19 mouse cellular contexts compared by ENCODE assay signal in genomic region chr1:189854646-189855045, GRCm38 (mm10).
DNase-seq lines count a peak whose midpoint lies in the region; ATAC-seq lines count a peak whose summit lies in the region.
"Had no signal": no experiment of that assay in that cellular context is flagged by ENCODE, and none has a peak within 500 bp of the region (broad histone marks: within the 10 kb centered on the region; RNA-seq: fewer than 3 reads in every experiment).

No protein-coding gene starts in this region.

- no peak overlapping the region for H3K9ac ChIP-seq in hindbrain, embryonic 14.5 days
- no peak overlapping the region; the same call in 1 of the 2 replicates for H3K9ac ChIP-seq in liver, embryonic 13.5 days
- no peak overlapping the region for H3K9ac ChIP-seq in forebrain, embryonic 13.5 days
- H3K9ac ChIP-seq: forebrain, embryonic 15.5 days; hindbrain, embryonic 15.5 days had no signal

- H3K27me3 ChIP-seq in hindbrain, embryonic 10.5 days (ENCODE audit: insufficient read depth, poor library complexity, severe bottlenecking) = no peaks in the 10 kb centered on the region
- no peaks in the 10 kb centered on the region for H3K27me3 ChIP-seq in hindbrain, embryonic 14.5 days (ENCODE audit: control insufficient read depth, insufficient read depth, low read length)
- H3K27me3 ChIP-seq in liver, embryonic 13.5 days = no peaks in the 10 kb centered on the region
- no peaks in the 10 kb centered on the region for H3K27me3 ChIP-seq in forebrain, embryonic 13.5 days
- H3K27me3 ChIP-seq: CH12.LX; forebrain, embryonic 15.5 days; hindbrain, embryonic 15.5 days had no signal

- DNase-seq in hindbrain, embryonic 10.5 days (ENCODE audit: low spot score) = no peak
- no peak for DNase-seq in hindbrain, embryonic 14.5 days (ENCODE audit: low spot score)
- peak; percentile 51 for DNase-seq in urinary bladder, postnatal 14 days (ENCODE audit: low spot score)
- no peak for DNase-seq in urinary bladder, postnatal 10 days (ENCODE audit: low spot score)
- DNase-seq in liver, embryonic 13.5 days = no peak
- DNase-seq: adrenal gland, adult 2 months; adrenal gland, postnatal 25 days; cerebellum, adult 18-20 months; cerebellum, adult 9-11 months; cerebellum, postnatal 36 days; gastrocnemius, postnatal 36 days; heart, adult 11 months; heart, postnatal 14 days had no signal

- H3K27ac ChIP-seq in hindbrain, embryonic 10.5 days = peak overlapping the region; percentile 13; the same call in 1 of the 2 replicates
- no peak overlapping the region for H3K27ac ChIP-seq in hindbrain, embryonic 14.5 days
- H3K27ac ChIP-seq in liver, embryonic 13.5 days = peak overlapping the region; percentile 53
- no peak overlapping the region for H3K27ac ChIP-seq in forebrain, embryonic 13.5 days
- H3K27ac ChIP-seq: forebrain, embryonic 10.5 days; forebrain, embryonic 15.5 days; heart, embryonic 10.5 days; hindbrain, embryonic 15.5 days had no signal

- ATAC-seq in hindbrain, embryonic 14.5 days (ENCODE audit: low FRiP score) = no peak
- ATAC-seq in liver, embryonic 13.5 days (ENCODE audit: low read depth) = no peak
- ATAC-seq in forebrain, embryonic 13.5 days = no peak
- ATAC-seq: forebrain, embryonic 15.5 days had no signal

- H3K36me3 ChIP-seq in hindbrain, embryonic 10.5 days = peaks cover 50% of the 10 kb centered on the region
- no peaks in the 10 kb centered on the region for H3K36me3 ChIP-seq in hindbrain, embryonic 14.5 days (replicated peaks; ENCODE audit: control insufficient read depth, insufficient read depth)
- no peaks in the 10 kb centered on the region for H3K36me3 ChIP-seq in liver, embryonic 13.5 days
- H3K36me3 ChIP-seq in forebrain, embryonic 13.5 days (ENCODE audit: poor library complexity, severe bottlenecking) = no peaks in the 10 kb centered on the region
- H3K36me3 ChIP-seq: forebrain, embryonic 15.5 days; hindbrain, embryonic 15.5 days had no signal

- no peak overlapping the region for H3K4me2 ChIP-seq in hindbrain, embryonic 14.5 days (replicated peaks)
- no peak overlapping the region for H3K4me2 ChIP-seq in liver, embryonic 13.5 days
- H3K4me2 ChIP-seq in forebrain, embryonic 13.5 days = no peak overlapping the region
- H3K4me2 ChIP-seq: forebrain, embryonic 15.5 days; hindbrain, embryonic 15.5 days had no signal

- no peaks in the 10 kb centered on the region for H3K4me1 ChIP-seq in hindbrain, embryonic 10.5 days (replicated peaks)
- H3K4me1 ChIP-seq in hindbrain, embryonic 14.5 days (replicated peaks; ENCODE audit: control insufficient read depth, insufficient read depth, low read length) = 0 out of 2 replicates have a peak, but pooled peaks cover 4% of the 10 kb centered on the region
- H3K4me1 ChIP-seq in liver, embryonic 13.5 days (replicated peaks) = peaks cover 20% of the 10 kb centered on the region
- no peaks in the 10 kb centered on the region for H3K4me1 ChIP-seq in forebrain, embryonic 13.5 days
- H3K4me1 ChIP-seq: forebrain, embryonic 15.5 days had no signal

- H3K9me3 ChIP-seq in hindbrain, embryonic 10.5 days = no peaks in the 10 kb centered on the region
- H3K9me3 ChIP-seq in hindbrain, embryonic 14.5 days (ENCODE audit: control insufficient read depth, low read length) = no peaks in the 10 kb centered on the region
- no peaks in the 10 kb centered on the region for H3K9me3 ChIP-seq in liver, embryonic 13.5 days (replicated peaks)
- H3K9me3 ChIP-seq in forebrain, embryonic 13.5 days (replicated peaks) = no peaks in the 10 kb centered on the region
- H3K9me3 ChIP-seq: forebrain, embryonic 10.5 days; forebrain, embryonic 15.5 days; heart, embryonic 10.5 days; hindbrain, embryonic 15.5 days had no signal

- no peak overlapping the region for H3K4me3 ChIP-seq in hindbrain, embryonic 10.5 days
- H3K4me3 ChIP-seq in hindbrain, embryonic 14.5 days (replicated peaks; ENCODE audit: low read length) = no peak overlapping the region
- H3K4me3 ChIP-seq in liver, embryonic 13.5 days (replicated peaks) = no peak overlapping the region
- H3K4me3 ChIP-seq in forebrain, embryonic 13.5 days = no peak overlapping the region
- H3K4me3 ChIP-seq: forebrain, embryonic 10.5 days; forebrain, embryonic 15.5 days; heart, embryonic 10.5 days; hindbrain, embryonic 15.5 days had no signal

- WGBS in hindbrain, embryonic 10.5 days = 92% methylated on average over 13 of the region's 13 CpGs
- WGBS in hindbrain, embryonic 14.5 days = 88% methylated on average over 13 of the region's 13 CpGs
- 77% methylated on average over 13 of the region's 13 CpGs for WGBS in liver, embryonic 13.5 days (ENCODE audit: insufficient replicate concordance)
- WGBS in forebrain, embryonic 13.5 days = 87% methylated on average over 13 of the region's 13 CpGs

Comparison
In these comparisons a context has a peak if more than half of its experiments do, and no peak if none do; other contexts are left out.
1. H3K27ac ChIP-seq: peak in hindbrain, embryonic 10.5 days (single experiment) and liver, embryonic 13.5 days (single experiment); none in hindbrain, embryonic 14.5 days (single experiment) and forebrain, embryonic 13.5 days (single experiment).